Mouse (Mus musculus): Measurements from ENCODE around the gene Lypd6. TPM values are rescaled to one million over a fixed set of nuclear protein-coding genes. Genes with fewer than 3 reads are reported as not detected.

Gene Lypd6
- polyA plus RNA-seq, 1 experiment from 2014 or later = 15.9 TPM

DNA sequence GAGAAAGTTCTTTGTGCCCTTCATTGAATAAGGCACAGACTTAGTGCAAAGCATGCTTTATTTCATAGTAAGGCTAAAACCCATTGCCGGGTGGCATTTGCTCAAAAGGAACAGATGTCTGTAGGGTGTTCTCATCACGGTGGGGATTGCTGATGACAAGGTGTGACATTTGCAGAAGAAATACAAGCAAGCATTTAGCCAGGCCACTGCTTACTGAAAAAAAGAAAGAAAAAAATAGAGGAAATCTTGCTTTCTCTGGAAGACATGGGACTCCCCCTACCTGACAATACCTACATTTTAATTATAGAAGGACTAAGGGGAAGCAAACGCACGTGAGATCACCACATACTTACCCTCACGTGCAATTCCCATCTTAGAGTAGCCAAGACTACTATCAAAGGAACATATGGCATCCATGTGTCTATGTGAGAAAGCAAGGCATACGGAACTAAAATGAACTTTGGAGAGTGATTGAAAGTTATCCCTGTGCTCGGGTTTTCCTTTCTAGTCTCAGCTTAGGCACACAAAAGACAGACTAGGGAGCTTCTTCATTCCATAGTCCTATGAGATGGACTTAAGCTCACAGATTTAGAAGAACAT, 21.3 kb upstream of the Lypd6 start:
- H3K4me2 ChIP-seq (replicated peaks; ENCODE audit: low read depth) = no peak overlapping the region
- no peak for TF ChIP-seq EP300 (optimal IDR thresholded peaks at IDR 0.05)
- no peak for TF ChIP-seq CTCF (IDR thresholded peaks at IDR 0.05; ENCODE audit: low read depth)
- H3K9me3 ChIP-seq (ENCODE audit: control insufficient read depth, low read length) = no peaks in the 10 kb centered on the region
- 59% methylated on average over 7 of the region's 7 CpGs for WGBS
- H3K27ac ChIP-seq (replicated peaks) = no peak overlapping the region
- no peaks in the 10 kb centered on the region for H3K27me3 ChIP-seq (ENCODE audit: control insufficient read depth, insufficient read depth, low read length)
- H3K4me3 ChIP-seq (ENCODE audit: low read depth, low read length) = no peak overlapping the region
- no peaks in the 10 kb centered on the region for H3K36me3 ChIP-seq (ENCODE audit: control insufficient read depth, insufficient read depth, low read length)
- no peak for ATAC-seq (ENCODE audit: low FRiP score, low TSS enrichment)
- no peak for DNase-seq (ENCODE audit: low spot score)
- no peak overlapping the region for H3K9ac ChIP-seq (ENCODE audit: low read length)
- no peaks in the 10 kb centered on the region for H3K4me1 ChIP-seq (replicated peaks; ENCODE audit: control insufficient read depth, insufficient read depth)

DNA sequence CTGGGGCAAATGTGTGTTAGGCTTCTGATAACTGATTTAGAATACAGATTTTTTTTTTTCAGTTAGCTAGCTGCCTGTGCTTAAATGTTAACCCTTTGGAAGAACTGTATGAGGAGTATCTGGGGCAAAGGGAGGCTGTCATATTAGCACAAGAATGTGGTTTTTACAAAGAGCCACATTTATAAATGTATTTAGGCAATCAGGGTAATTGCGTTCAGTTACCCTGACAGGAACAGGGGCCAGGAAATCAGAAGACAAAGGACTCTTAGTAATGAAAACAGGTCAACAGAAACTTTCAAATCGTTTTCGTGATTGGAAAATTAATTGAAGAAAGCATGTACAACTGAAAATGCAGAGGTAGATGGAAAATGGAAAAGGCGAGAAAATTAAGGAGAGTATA, 20.4 kb upstream of the Lypd6 start:
- H3K27ac ChIP-seq (replicated peaks) = no peak overlapping the region
- no peaks in the 10 kb centered on the region for H3K27me3 ChIP-seq (ENCODE audit: control insufficient read depth, insufficient read depth, low read length)
- H3K9ac ChIP-seq (ENCODE audit: low read length) = no peak overlapping the region
- no peaks in the 10 kb centered on the region for H3K36me3 ChIP-seq (ENCODE audit: control insufficient read depth, insufficient read depth, low read length)
- ATAC-seq (ENCODE audit: low FRiP score, low TSS enrichment) = no peak
- no peak overlapping the region for H3K4me3 ChIP-seq (ENCODE audit: low read depth, low read length)
- no peak overlapping the region for H3K4me2 ChIP-seq (replicated peaks; ENCODE audit: low read depth)
- no peak for DNase-seq (ENCODE audit: low spot score)
- no peaks in the 10 kb centered on the region for H3K9me3 ChIP-seq (ENCODE audit: control insufficient read depth, low read length)
- H3K4me1 ChIP-seq (replicated peaks; ENCODE audit: control insufficient read depth, insufficient read depth) = no peaks in the 10 kb centered on the region
- TF ChIP-seq CTCF (IDR thresholded peaks at IDR 0.05; ENCODE audit: low read depth) (no peak), EP300 (optimal IDR thresholded peaks at IDR 0.05) (no peak)
- 87% methylated on average over 4 of the region's 4 CpGs for WGBS

DNA sequence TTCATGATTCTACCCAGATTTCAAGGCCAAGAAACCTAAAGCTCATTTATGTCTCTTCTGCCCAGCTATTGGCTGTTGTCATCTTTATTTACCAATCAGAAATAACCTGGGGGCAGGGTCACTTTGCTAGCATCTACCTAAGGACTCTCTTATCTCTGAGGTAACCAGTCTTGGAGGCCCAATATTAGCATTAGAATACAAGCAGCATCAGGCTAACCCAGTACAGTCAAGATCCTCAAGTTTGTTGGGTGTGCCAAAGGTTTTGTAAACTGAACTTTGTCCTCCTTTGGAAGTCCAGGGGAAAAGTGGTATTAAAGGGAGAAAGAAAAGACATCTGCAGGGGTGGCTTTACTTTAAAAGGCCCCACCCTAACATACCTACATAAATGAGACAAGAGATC, 17.8 kb upstream of the Lypd6 start:
- no peak overlapping the region for H3K4me3 ChIP-seq (ENCODE audit: low read depth, low read length)
- no peaks in the 10 kb centered on the region for H3K9me3 ChIP-seq (ENCODE audit: control insufficient read depth, low read length)
- peak; percentile 19 for DNase-seq (ENCODE audit: low spot score)
- no peak overlapping the region for H3K9ac ChIP-seq (ENCODE audit: low read length)
- peak; percentile 91 for ATAC-seq (ENCODE audit: low FRiP score, low TSS enrichment)
- no peaks in the 10 kb centered on the region for H3K27me3 ChIP-seq (ENCODE audit: control insufficient read depth, insufficient read depth, low read length)
- H3K4me2 ChIP-seq (replicated peaks; ENCODE audit: low read depth) = no peak overlapping the region
- H3K36me3 ChIP-seq (ENCODE audit: control insufficient read depth, insufficient read depth, low read length) = no peaks in the 10 kb centered on the region
- no peak for TF ChIP-seq CTCF (IDR thresholded peaks at IDR 0.05; ENCODE audit: low read depth)
- TF ChIP-seq EP300 (optimal IDR thresholded peaks at IDR 0.05) = no peak
- H3K27ac ChIP-seq (replicated peaks) = no peak overlapping the region
- no peaks in the 10 kb centered on the region for H3K4me1 ChIP-seq (replicated peaks; ENCODE audit: control insufficient read depth, insufficient read depth)

DNA sequence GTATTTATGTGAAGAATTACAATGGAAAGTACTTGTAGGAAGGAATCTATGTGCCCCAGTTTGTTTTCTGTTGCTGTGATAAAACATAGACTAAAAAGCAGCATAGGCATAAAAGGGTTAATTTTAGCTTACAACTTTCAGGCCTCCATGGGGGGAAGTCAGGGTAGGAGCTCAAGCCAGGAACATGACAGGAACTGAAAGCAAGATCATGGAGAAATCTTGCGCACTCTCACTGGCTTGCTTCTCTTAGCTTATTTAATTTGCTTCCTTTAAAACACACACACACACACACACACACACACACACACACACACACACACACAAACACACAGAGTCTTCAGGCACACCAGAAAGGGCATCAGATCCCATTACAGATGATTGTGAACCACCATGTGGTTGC, 12.3 kb upstream of the Lypd6 start:
- H3K36me3 ChIP-seq (ENCODE audit: control insufficient read depth, insufficient read depth, low read length) = no peaks in the 10 kb centered on the region
- DNase-seq (ENCODE audit: low spot score) = no peak
- no peaks in the 10 kb centered on the region for H3K9me3 ChIP-seq (ENCODE audit: control insufficient read depth, low read length)
- 70% methylated on average over 1 of the region's 1 CpGs for WGBS
- H3K27ac ChIP-seq (replicated peaks) = no peak overlapping the region
- H3K9ac ChIP-seq (ENCODE audit: low read length) = no peak overlapping the region
- no peaks in the 10 kb centered on the region for H3K27me3 ChIP-seq (ENCODE audit: control insufficient read depth, insufficient read depth, low read length)
- H3K4me3 ChIP-seq (ENCODE audit: low read depth, low read length) = no peak overlapping the region
- H3K4me2 ChIP-seq (replicated peaks; ENCODE audit: low read depth) = no peak overlapping the region
- no peak for ATAC-seq (ENCODE audit: low FRiP score, low TSS enrichment)
- H3K4me1 ChIP-seq (replicated peaks; ENCODE audit: control insufficient read depth, insufficient read depth) = no peaks in the 10 kb centered on the region
- TF ChIP-seq CTCF (IDR thresholded peaks at IDR 0.05; ENCODE audit: low read depth) = no peak
- TF ChIP-seq EP300 (optimal IDR thresholded peaks at IDR 0.05) = no peak

DNA sequence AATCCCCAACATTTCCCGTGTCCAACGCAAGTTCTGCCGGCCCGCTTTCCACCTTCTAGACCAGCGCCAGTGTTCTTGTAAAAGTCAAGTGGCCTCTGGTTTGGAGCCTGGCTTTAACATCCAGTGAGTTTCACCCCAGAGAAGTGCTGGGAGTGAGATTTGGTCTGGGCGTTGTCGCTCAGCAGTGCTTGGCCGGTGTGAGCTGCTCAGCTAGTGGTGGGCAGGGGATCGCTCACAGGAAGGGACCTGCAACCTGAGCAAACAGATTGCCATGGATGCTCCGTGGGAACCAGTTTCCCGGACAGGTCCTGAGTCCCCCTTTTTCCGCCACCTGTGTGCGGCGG, 355 bp upstream of the Lypd6 start:
- TF ChIP-seq EP300 (optimal IDR thresholded peaks at IDR 0.05) = no peak
- TF ChIP-seq CTCF (IDR thresholded peaks at IDR 0.05; ENCODE audit: low read depth) = no peak
- no peak for DNase-seq (ENCODE audit: low spot score)

DNA sequence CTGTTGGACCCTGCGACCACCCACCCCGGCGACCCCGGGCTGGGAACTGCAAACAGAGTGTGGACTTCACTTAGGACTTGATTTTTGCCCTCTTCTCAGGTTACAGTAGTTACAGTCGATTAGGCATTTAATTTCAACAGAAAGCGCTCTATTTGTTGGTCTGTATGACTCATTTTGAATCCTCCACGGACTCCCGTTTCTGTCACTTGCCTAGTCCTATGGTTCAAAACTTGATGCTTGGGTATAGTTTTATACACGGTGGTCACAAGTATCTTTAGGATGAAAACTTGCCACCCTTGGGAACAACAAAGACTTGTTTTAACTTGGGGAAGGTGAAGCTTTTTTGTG, 713 bp downstream of the Lypd6 start:
- Histone ChIP-seq H3K4me1 (replicated peaks; ENCODE audit: control insufficient read depth, insufficient read depth) (no peaks in the 10 kb centered on the region), H3K4me2 (replicated peaks; ENCODE audit: low read depth) (peak overlapping the region; percentile 92), H3K27me3 (ENCODE audit: control insufficient read depth, insufficient read depth, low read length) (no peaks in the 10 kb centered on the region), H3K36me3 (ENCODE audit: control insufficient read depth, insufficient read depth, low read length) (no peaks in the 10 kb centered on the region), H3K27ac (replicated peaks) (peak overlapping the region; percentile 74), H3K9me3 (ENCODE audit: control insufficient read depth, low read length) (no peaks in the 10 kb centered on the region), H3K4me3 (ENCODE audit: low read depth, low read length) (peak overlapping the region; percentile 66), H3K9ac (ENCODE audit: low read length) (peak overlapping the region; percentile 66)
- DNase-seq (ENCODE audit: low spot score) (no peak), ATAC-seq (ENCODE audit: low FRiP score, low TSS enrichment) (no peak)
- under 1% methylated on average over 9 of the region's 9 CpGs for WGBS
- TF ChIP-seq EP300 (optimal IDR thresholded peaks at IDR 0.05) (no peak), CTCF (IDR thresholded peaks at IDR 0.05; ENCODE audit: low read depth) (no peak)

More for the DNA sequence above, 355 bp upstream of the Lypd6 start:
- under 1% methylated on average over 14 of the region's 14 CpGs for WGBS
- no peaks in the 10 kb centered on the region for H3K4me1 ChIP-seq (replicated peaks; ENCODE audit: control insufficient read depth, insufficient read depth)
- H3K4me2 ChIP-seq (replicated peaks; ENCODE audit: low read depth) = peak overlapping the region; percentile 92
- no peaks in the 10 kb centered on the region for H3K9me3 ChIP-seq (ENCODE audit: control insufficient read depth, low read length)
- H3K27me3 ChIP-seq (ENCODE audit: control insufficient read depth, insufficient read depth, low read length) = no peaks in the 10 kb centered on the region
- peak overlapping the region; percentile 66 for H3K9ac ChIP-seq (ENCODE audit: low read length)
- no peaks in the 10 kb centered on the region for H3K36me3 ChIP-seq (ENCODE audit: control insufficient read depth, insufficient read depth, low read length)
- H3K4me3 ChIP-seq (ENCODE audit: low read depth, low read length) = peak overlapping the region; percentile 66
- H3K27ac ChIP-seq (replicated peaks) = peak overlapping the region; percentile 74
- ATAC-seq (ENCODE audit: low FRiP score, low TSS enrichment) = peak; percentile 71
